Mouse (Mus musculus) spleen, adult 2 months (tissue): Measurements from ENCODE around the gene Traf7.

Experiments used
- CTCF ChIP-seq: fragments of 200-500 bp; IDR thresholded peaks from 2 replicates; pipeline ENCODE4 v1.5.1; 2011; ENCODE audit warnings: mild to moderate bottlenecking, inconsistent platforms; ENCODE audit not compliant: insufficient read depth, insufficient read length, insufficient replicate concordance; ENCODE audit errors: extremely low read depth
- POLR2A ChIP-seq: fragments of 200-500 bp; IDR thresholded peaks from 2 replicates; pipeline ENCODE4 v1.6.1; 2011; ENCODE audit warnings: low read depth, low read length, inconsistent platforms

GRCm38 (mm10) chr17:24530361-24531050 is 2.8 kb upstream of the Traf7 start:
- TF ChIP-seq CTCF, result no peak
- no peak for TF ChIP-seq POLR2A
